Mouse (Mus musculus): ENCODE results near the gene Papln. TPM values are rescaled to one million over a fixed set of nuclear protein-coding genes. Genes with fewer than 3 reads are reported as not detected.

The Papln gene
- polyA plus RNA-seq, 1 experiment from 2014 or later = 0.22 TPM

DNA sequence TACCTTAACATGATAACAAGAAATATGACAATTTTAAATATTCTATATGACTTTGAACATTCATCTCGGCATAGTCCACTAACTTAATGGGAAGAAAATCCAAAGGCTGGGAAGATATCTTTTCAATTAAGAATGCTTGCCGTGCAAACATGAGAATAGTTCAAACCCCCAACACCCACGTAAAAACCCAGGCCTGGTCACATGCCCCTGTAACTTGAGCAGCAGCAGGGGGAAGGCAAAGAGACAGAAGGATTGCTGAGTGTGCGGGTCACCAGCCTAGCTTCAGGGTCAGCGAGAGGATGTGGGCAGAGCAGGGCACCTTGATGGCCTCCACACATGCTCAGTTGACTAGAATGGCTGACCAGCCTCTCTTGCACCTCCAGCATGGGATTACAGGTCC, 21.7 kb upstream of the Papln start:
- Histone ChIP-seq H3K27ac (ENCODE audit: poor library complexity, severe bottlenecking) (no peak overlapping the region), H3K9ac (no peak overlapping the region), H3K36me3 (peaks cover 5% of the 10 kb centered on the region; the same call in 1 of the 2 replicates), H3K9me3 (replicated peaks) (no peaks in the 10 kb centered on the region), H3K4me3 (no peak overlapping the region), H3K4me2 (no peak overlapping the region), H3K27me3 (replicated peaks) (no peaks in the 10 kb centered on the region), H3K4me1 (replicated peaks) (peaks cover 22% of the 10 kb centered on the region)
- WGBS = 64% methylated on average over 5 of the region's 5 CpGs
- ATAC-seq (ENCODE audit: insufficient number of reproducible peaks, low FRiP score) = no peak

DNA sequence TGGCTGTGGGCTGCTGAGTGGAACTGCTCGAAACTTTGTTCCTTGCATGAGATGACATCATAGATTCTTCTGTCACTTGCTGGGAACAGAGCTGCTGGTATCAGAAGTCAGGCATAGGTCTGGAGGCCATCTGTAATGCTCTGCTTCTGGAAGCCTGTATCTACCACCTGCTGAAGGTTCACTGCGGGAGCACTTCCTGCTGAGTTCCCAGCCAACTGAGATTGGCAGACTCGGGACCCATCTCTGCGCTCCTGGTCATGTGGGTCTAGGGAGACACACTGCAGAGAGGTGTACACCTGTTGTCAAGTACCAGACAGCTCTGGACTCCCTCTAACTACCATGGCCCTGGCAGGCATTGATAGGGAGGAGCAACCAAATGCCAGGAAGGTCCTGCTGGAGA, 20.6 kb upstream of the Papln start:
- peaks cover 13% of the 10 kb centered on the region for H3K4me1 ChIP-seq (replicated peaks)
- no peak for ATAC-seq (ENCODE audit: insufficient number of reproducible peaks, low FRiP score)
- no peaks in the 10 kb centered on the region for H3K9me3 ChIP-seq (replicated peaks)
- H3K36me3 ChIP-seq = peaks cover 5% of the 10 kb centered on the region; the same call in 1 of the 2 replicates
- no peak overlapping the region for H3K9ac ChIP-seq
- H3K4me3 ChIP-seq = no peak overlapping the region
- 43% methylated on average over 4 of the region's 4 CpGs for WGBS
- H3K27ac ChIP-seq (ENCODE audit: poor library complexity, severe bottlenecking) = no peak overlapping the region
- H3K4me2 ChIP-seq = no peak overlapping the region
- H3K27me3 ChIP-seq (replicated peaks) = no peaks in the 10 kb centered on the region

DNA sequence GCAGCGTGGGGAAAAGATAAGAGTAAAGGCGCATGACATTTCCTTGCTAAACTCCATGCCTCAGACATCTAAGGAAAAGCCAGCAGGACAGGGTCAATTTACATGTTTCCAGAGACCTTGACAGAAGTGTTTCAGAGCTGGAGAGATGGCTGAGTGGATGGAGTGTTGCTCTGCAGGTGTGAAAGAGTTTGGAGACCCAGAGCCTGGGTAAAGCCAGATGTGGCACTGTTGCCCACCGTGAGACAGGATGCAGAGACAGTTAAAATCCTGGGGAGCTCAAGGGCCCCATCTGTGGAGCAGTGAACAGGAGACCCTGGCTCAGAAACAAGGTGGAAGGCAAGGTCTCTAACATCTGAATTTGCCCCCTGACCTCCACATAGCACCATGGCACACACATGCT, 19.7 kb upstream of the Papln start:
- WGBS = 46% methylated on average over 3 of the region's 3 CpGs

DNA sequence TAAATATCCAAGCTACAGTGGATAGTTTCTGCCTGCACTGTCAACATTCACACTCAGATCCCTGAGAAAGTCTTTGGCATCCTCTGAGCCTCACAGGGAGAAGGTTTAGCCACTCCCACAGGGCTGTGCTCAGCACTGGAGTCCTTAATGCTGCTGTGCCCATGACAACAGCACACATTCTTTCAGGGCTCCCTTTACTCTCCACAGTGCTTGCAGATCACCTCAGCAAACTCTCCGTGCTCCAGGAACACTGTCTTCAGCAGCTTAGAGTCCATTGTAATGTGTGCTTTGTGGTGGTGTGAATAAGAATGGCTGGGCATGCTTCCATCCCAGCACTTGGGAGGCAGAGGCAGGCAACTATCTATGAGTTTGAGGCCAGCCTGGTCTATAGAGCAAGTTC, 14.2 kb upstream of the Papln start:
- H3K4me2 ChIP-seq = no peak overlapping the region
- no peak for ATAC-seq (ENCODE audit: insufficient number of reproducible peaks, low FRiP score)

More for the DNA sequence above, 19.7 kb upstream of the Papln start:
- no peak overlapping the region for H3K4me2 ChIP-seq
- no peak overlapping the region for H3K9ac ChIP-seq
- no peaks in the 10 kb centered on the region for H3K9me3 ChIP-seq (replicated peaks)
- no peak overlapping the region for H3K4me3 ChIP-seq
- no peak overlapping the region for H3K27ac ChIP-seq (ENCODE audit: poor library complexity, severe bottlenecking)
- no peaks in the 10 kb centered on the region for H3K27me3 ChIP-seq (replicated peaks)
- H3K36me3 ChIP-seq = peaks cover 5% of the 10 kb centered on the region; the same call in 1 of the 2 replicates
- no peak for ATAC-seq (ENCODE audit: insufficient number of reproducible peaks, low FRiP score)
- H3K4me1 ChIP-seq (replicated peaks) = peaks cover 11% of the 10 kb centered on the region; the same call in 1 of the 2 replicates

DNA sequence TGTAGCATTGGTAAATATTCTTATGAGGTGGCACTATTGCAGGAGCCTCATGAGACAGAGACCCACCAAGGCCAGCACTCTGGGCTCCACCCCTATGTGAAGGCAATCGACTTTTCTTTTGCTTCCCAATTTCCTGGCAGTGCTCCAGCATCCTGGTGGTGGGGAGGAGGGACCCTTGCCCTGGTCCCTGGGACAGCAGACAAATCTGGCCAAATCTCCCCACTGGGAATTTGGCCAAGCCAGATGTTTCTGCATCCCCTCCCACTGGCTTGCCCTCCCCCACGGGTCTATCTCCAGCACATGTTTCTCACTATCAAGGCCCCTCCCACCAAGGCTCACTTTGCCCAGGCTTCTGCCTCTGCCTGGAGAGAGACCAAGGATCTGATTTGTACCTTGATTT, 10.9 kb upstream of the Papln start:
- no peak overlapping the region for H3K9ac ChIP-seq
- H3K27ac ChIP-seq (ENCODE audit: poor library complexity, severe bottlenecking) = no peak overlapping the region
- ATAC-seq (ENCODE audit: insufficient number of reproducible peaks, low FRiP score) = no peak
- no peaks in the 10 kb centered on the region for H3K27me3 ChIP-seq (replicated peaks)
- WGBS = 24% methylated on average over 2 of the region's 2 CpGs
- H3K4me2 ChIP-seq = no peak overlapping the region
- H3K4me3 ChIP-seq = no peak overlapping the region
- H3K36me3 ChIP-seq = no peaks in the 10 kb centered on the region
- no peaks in the 10 kb centered on the region for H3K9me3 ChIP-seq (replicated peaks)
- 0 out of 2 replicates have a peak, but pooled peaks cover 5% of the 10 kb centered on the region for H3K4me1 ChIP-seq (replicated peaks)

More for the DNA sequence above, 14.2 kb upstream of the Papln start:
- H3K9me3 ChIP-seq (replicated peaks) = no peaks in the 10 kb centered on the region
- 61% methylated on average over 1 of the region's 1 CpGs for WGBS
- H3K9ac ChIP-seq = no peak overlapping the region
- H3K36me3 ChIP-seq = no peaks in the 10 kb centered on the region
- no peaks in the 10 kb centered on the region for H3K27me3 ChIP-seq (replicated peaks)
- 0 out of 2 replicates have a peak, but pooled peaks cover 5% of the 10 kb centered on the region for H3K4me1 ChIP-seq (replicated peaks)
- H3K4me3 ChIP-seq = no peak overlapping the region
- H3K27ac ChIP-seq (ENCODE audit: poor library complexity, severe bottlenecking) = no peak overlapping the region

DNA sequence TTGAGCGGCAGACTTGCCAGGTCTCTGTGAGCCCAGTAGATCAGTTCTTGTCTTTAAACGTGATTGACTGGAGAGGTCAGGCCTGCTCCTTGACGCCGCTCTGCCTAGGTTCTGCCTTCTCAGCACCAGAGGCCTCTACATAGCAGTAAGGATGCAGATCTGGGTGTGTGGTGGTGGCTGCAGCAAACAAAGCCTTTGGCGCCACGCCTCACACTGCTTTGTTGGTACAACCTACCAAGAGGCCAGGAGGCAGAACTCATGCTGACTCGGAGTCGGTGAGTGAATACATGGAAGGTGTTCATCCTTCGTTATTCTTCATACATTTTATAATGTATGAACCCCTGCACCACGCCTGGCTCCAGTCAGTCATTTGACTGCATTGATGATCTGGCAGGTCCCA, 4.7 kb upstream of the Papln start:
- 78% methylated on average over 10 of the region's 10 CpGs for WGBS
- no peak overlapping the region for H3K4me2 ChIP-seq
- no peaks in the 10 kb centered on the region for H3K36me3 ChIP-seq
- no peak for ATAC-seq (ENCODE audit: insufficient number of reproducible peaks, low FRiP score)
- H3K27ac ChIP-seq (ENCODE audit: poor library complexity, severe bottlenecking) = no peak overlapping the region
- H3K9me3 ChIP-seq (replicated peaks) = no peaks in the 10 kb centered on the region
- no peak overlapping the region for H3K4me3 ChIP-seq
- no peaks in the 10 kb centered on the region for H3K27me3 ChIP-seq (replicated peaks)
- peaks cover 13% of the 10 kb centered on the region for H3K4me1 ChIP-seq (replicated peaks)
- H3K9ac ChIP-seq = no peak overlapping the region

DNA sequence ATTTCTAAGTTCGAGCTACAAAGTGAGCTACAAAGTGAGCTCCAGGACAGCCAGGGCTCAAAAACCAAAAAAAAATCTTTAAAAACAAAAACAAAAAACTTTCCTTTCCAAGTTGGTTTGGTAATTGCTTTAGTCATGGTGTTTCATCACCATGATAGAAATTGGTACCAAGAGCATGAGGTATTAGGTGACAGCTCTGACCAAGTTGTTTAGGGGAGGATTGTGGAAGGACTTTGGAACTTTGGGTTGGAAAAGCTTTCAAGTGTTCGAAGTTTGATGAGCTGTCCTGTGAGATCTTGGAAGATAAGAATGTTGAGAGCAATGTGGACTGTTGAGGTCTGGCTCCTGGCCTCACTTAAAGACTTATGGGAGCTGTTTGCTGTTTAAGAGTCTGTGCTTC, 3.2 kb upstream of the Papln start:
- H3K4me2 ChIP-seq = no peak overlapping the region
- WGBS = 79% methylated on average over 2 of the region's 2 CpGs
- H3K27me3 ChIP-seq (replicated peaks) = peaks cover 3% of the 10 kb centered on the region
- no peak overlapping the region for H3K9ac ChIP-seq
- H3K4me1 ChIP-seq (replicated peaks) = peaks cover 24% of the 10 kb centered on the region
- H3K4me3 ChIP-seq = no peak overlapping the region
- H3K27ac ChIP-seq (ENCODE audit: poor library complexity, severe bottlenecking) = no peak overlapping the region
- H3K9me3 ChIP-seq (replicated peaks) = no peaks in the 10 kb centered on the region
- no peaks in the 10 kb centered on the region for H3K36me3 ChIP-seq
- no peak for ATAC-seq (ENCODE audit: insufficient number of reproducible peaks, low FRiP score)

DNA sequence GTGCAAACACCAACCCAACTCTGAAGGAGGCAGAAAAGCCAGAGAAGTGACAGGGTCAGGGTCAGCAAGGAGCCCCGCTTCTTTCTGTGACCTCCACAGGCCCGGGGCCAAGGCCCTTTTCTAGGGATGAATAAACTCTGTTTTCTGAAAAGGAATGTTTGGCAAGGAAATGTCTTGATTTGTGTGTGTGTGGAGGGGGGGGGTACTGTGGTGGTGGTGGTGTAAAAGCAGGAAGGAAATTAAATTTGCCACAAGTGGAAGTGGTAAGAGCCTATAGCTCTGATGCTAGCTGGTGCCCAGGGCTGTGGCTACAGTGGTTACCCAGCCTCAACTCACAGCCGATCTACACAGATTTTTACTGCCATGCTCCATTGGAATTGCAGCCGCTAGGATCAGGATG, 728 bp upstream of the Papln start:
- no peak for ATAC-seq (ENCODE audit: insufficient number of reproducible peaks, low FRiP score)
- no peaks in the 10 kb centered on the region for H3K9me3 ChIP-seq (replicated peaks)
- peaks cover 24% of the 10 kb centered on the region for H3K4me1 ChIP-seq (replicated peaks)
- H3K4me3 ChIP-seq = no peak overlapping the region
- no peak overlapping the region for H3K9ac ChIP-seq
- WGBS = 59% methylated on average over 4 of the region's 4 CpGs
- H3K4me2 ChIP-seq = peak overlapping the region; percentile 80; the same call in 1 of the 2 replicates
- H3K36me3 ChIP-seq = no peaks in the 10 kb centered on the region
- H3K27me3 ChIP-seq (replicated peaks) = peaks cover 13% of the 10 kb centered on the region
- no peak overlapping the region for H3K27ac ChIP-seq (ENCODE audit: poor library complexity, severe bottlenecking)

DNA sequence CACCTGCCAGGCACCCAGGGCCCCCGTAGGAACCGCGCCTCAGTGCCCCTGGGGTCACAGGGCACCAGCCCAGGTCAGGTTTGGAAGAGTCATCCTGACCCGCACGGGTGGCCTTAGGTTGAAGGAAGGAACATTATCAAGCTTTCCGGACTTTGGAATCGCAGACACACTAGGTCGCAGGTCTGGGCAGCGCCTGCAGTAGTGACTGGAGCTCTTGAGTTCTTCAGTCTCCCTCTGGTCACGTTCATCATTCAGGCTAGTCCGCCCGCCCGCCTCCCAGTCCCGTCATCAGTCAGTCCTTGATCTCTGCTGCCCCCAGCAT, 571 bp downstream of the Papln start:
- Histone ChIP-seq H3K36me3 (no peaks in the 10 kb centered on the region), H3K9me3 (replicated peaks) (no peaks in the 10 kb centered on the region), H3K4me2 (peak overlapping the region; percentile 80), H3K4me3 (peak overlapping the region; percentile 43), H3K4me1 (replicated peaks) (peaks cover 24% of the 10 kb centered on the region), H3K27me3 (replicated peaks) (peaks cover 17% of the 10 kb centered on the region), H3K27ac (ENCODE audit: poor library complexity, severe bottlenecking) (no peak overlapping the region), H3K9ac (peak overlapping the region; percentile 47)
- peak; percentile 26; the same call in 1 of the 2 replicates for ATAC-seq (ENCODE audit: insufficient number of reproducible peaks, low FRiP score)
- 5% methylated on average over 14 of the region's 14 CpGs for WGBS

DNA sequence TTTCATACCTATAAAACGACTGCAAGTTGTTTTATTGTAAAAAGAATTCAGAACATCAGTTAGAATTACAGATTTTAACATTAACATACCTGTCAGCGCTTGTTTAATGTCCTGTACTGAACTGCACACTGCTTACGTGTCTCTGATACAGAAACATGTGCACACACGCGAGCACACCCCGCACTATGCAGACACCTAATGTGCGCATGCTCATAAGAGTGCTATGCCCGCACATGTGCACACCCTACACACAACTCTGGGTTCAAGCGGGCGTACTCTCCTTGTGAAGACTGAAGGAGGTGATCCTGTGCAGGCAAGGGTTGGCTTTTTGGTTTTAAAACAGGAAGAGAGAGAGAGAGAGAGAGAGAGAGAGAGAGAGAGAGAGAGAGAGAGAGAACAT, 1.1 kb downstream of the Papln start:
- H3K9me3 ChIP-seq (replicated peaks) = no peaks in the 10 kb centered on the region
- no peak overlapping the region for H3K9ac ChIP-seq
- H3K36me3 ChIP-seq = no peaks in the 10 kb centered on the region
- H3K27me3 ChIP-seq (replicated peaks) = peaks cover 17% of the 10 kb centered on the region
- H3K27ac ChIP-seq (ENCODE audit: poor library complexity, severe bottlenecking) = no peak overlapping the region
- 73% methylated on average over 10 of the region's 10 CpGs for WGBS
- ATAC-seq (ENCODE audit: insufficient number of reproducible peaks, low FRiP score) = no peak
- peaks cover 27% of the 10 kb centered on the region for H3K4me1 ChIP-seq (replicated peaks)
- H3K4me2 ChIP-seq = peak overlapping the region; percentile 80; the same call in 1 of the 2 replicates
- no peak overlapping the region for H3K4me3 ChIP-seq

DNA sequence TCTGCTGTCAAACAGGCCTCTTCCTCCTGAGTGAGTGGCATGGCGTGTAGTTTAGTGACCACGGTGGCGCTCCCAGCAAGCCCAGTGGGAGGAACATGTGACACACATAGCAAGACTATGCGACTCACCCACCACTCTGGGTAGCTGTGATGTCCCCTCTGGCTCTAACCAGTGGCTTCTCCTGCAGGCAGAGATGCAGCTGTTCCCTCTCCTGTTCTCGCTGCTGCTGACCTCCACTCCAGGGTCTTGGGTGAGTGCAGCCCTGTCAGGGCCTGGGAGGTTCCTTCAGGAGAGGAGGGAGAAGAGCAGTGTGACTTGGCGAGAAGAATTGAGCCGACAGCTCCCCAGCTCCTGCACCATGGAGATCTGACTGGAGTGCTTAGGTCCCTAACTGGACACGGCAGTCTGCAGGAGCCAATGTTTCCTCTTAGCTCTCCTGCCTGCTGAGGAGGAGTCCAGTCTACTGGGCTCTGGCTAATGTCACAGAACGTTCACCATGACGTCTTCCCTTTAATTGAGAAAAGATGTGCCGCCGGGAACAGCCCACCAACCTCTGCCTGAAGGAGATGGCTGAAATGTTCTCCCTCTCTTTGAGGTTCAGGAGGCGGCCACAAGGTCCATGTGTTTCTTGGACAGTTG, 2.6 kb downstream of the Papln start:
- 66% methylated on average over 13 of the region's 13 CpGs for WGBS
- Histone ChIP-seq H3K4me3 (no peak overlapping the region), H3K4me2 (no peak overlapping the region), H3K4me1 (replicated peaks) (peaks cover 37% of the 10 kb centered on the region), H3K9ac (no peak overlapping the region), H3K27me3 (replicated peaks) (peaks cover 19% of the 10 kb centered on the region), H3K27ac (ENCODE audit: poor library complexity, severe bottlenecking) (no peak overlapping the region), H3K36me3 (no peaks in the 10 kb centered on the region), H3K9me3 (replicated peaks) (no peaks in the 10 kb centered on the region)
- no peak for ATAC-seq (ENCODE audit: insufficient number of reproducible peaks, low FRiP score)

DNA sequence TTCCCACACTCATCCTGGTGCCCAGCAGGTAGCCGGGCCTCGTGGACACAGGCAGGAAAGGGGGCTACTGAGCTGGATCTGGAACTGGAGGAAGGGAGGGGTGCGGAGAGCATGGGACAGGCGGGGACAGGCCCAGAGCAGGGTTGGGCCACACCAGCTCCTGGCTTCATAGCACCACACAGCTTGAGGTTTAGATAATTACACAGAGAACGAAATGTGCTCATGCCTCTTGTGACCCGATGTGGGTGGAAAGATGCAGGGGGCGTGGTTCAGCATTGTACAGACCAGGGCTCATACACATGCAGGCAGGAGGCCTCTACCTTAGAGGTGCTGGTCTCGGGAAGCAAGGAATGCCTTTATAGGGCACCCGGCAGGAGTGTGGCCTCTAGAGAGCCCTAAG, 4.4 kb downstream of the Papln start:
- Histone ChIP-seq H3K27ac (ENCODE audit: poor library complexity, severe bottlenecking) (no peak overlapping the region), H3K4me1 (replicated peaks) (peaks cover 33% of the 10 kb centered on the region), H3K36me3 (no peaks in the 10 kb centered on the region), H3K27me3 (replicated peaks) (peaks cover 25% of the 10 kb centered on the region), H3K4me3 (no peak overlapping the region), H3K4me2 (no peak overlapping the region), H3K9me3 (replicated peaks) (no peaks in the 10 kb centered on the region), H3K9ac (no peak overlapping the region)
- 70% methylated on average over 9 of the region's 9 CpGs for WGBS
- ATAC-seq (ENCODE audit: insufficient number of reproducible peaks, low FRiP score) = no peak

All from heart, embryonic 12.5 days (tissue).